Mouse (Mus musculus): ENCODE results near the gene Rasa3.

DNA sequence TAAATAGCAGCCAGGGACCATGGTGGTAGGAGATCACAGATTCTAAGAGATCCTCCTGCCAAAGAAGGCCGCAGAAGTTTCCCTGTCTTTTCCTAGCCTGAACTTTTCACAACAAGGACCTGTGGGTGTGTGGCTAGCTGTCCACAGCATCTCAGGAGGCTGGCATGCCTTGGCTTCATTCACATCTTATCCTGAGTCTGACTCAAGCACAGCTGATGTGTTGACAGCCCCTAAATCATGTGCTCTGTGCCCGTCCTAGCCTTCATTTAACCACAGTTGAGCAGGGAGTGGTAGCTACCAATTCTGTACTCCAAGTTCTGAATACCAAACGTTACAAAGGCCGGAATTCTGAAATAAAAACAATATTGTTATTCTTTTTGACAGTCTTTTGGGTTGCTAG lies 26.9 kb upstream of the Rasa3 start:
- TF ChIP-seq CTCF (conservative IDR thresholded peaks at IDR 0.05; ENCODE audit: low read length) (no peak), POU5F1 (IDR thresholded peaks at IDR 0.05; ENCODE audit: borderline replicate concordance, low read length) (no peak), NANOG (IDR thresholded peaks at IDR 0.05; ENCODE audit: borderline replicate concordance, low read length) (no peak)
